Comparison of ENCODE assay signal across 8 mouse cellular contexts in the genomic region with DNA sequence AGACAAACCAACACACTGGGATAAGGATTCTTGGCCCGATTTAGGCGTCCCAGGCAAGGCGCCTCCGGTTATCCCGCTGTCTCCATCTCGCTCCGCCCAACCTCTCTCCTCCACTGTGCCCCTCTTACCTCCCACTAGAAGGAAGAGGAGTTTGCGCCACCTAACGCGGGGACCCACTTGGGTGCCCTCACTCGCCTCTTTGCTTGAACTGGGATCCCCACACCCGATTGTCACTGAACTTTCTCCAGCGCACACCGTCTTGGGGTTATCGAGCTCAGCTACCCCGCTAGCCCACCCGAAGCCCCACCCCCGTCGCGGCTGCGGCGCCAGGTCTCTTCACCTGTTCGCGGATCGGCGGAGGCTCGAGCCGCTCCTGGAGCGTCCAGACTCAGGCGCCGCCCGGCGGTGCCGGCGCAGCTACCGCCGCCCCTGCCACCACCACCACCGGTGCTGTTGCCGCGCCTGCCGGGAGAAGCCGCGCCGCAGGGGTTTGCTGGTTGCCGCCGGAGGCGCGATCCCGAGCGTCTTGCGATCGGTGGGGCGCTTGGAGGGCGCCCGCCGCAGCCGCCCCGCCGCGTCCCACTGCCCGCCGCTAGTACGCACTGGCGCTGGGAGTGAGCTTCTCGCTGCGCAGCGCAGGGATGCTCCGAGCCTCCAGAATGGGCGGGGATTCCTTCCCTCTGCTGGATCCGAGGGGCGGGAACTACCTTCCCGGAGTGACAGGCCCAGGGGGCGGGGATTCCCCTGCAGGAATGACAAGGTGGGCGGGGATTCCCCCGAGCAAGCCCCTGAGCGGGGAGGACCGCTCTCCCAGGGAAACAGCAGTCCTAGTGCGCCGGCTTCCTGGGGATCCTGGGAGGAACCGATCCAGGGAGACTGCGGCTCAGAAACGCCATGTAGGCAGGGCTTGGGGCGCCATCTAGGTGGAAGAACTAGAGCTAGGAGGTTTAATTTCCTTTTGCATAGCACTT. TPM values are rescaled to one million over a fixed set of nuclear protein-coding genes. Genes with fewer than 3 reads are reported as not detected.
DNase-seq lines count a peak whose midpoint lies in the region; ATAC-seq and TF ChIP-seq lines count a peak whose summit lies in the region.

A gene (minus strand): TSS at position 648 of the 971 bp plus-strand sequence.

- TF ChIP-seq EP300 in lung, postnatal 0 days (IDR thresholded peaks at IDR 0.05), result no peak

- ATAC-seq in common myeloid progenitor, adult 5-6 weeks (replicated peaks; ENCODE audit: low read depth, poor library complexity, severe bottlenecking), result peak; percentile 81
- ATAC-seq in hindbrain, embryonic 14.5 days (ENCODE audit: low FRiP score), result peak; percentile 97
- peak; percentile 97 for ATAC-seq in lung, postnatal 0 days

- DNase-seq in WW6 (ENCODE audit: low read depth, low spot score), result peak; percentile 96
- peak; percentile 94 for DNase-seq in gastrocnemius, adult 18-20 months (ENCODE audit: low spot score)
- peak; percentile 90 for DNase-seq in hindbrain, embryonic 14.5 days (ENCODE audit: low spot score)
- peak; percentile 96 to 98 for DNase-seq in layer of hippocampus, postnatal 14 days (ENCODE audit: low spot score in 2 of 2)
- DNase-seq in lung, postnatal 0 days (ENCODE audit: low spot score), result peak; percentile 96
- peak; percentile 98 for DNase-seq in retina, postnatal 1 day
- DNase-seq in thymus, postnatal 36 days, result peak; percentile 18 to 46

- no peaks in the 10 kb centered on the region for H3K9me3 ChIP-seq in hindbrain, embryonic 14.5 days (ENCODE audit: control insufficient read depth, low read length)
- no peaks in the 10 kb centered on the region for H3K9me3 ChIP-seq in lung, postnatal 0 days (ENCODE audit: low read length)

- peak within 1 kb of the TSS; percentile 69 for H3K27ac ChIP-seq in hindbrain, embryonic 14.5 days
- peak within 1 kb of the TSS; percentile 35; the same call in 1 of the 2 replicates for H3K27ac ChIP-seq in lung, postnatal 0 days (ENCODE audit: low read length)

- WGBS in hindbrain, embryonic 14.5 days, result under 1% methylated on average over 81 of the region's 83 CpGs
- 1% methylated on average over 61 of the region's 83 CpGs for WGBS in lung, postnatal 0 days

- H3K4me2 ChIP-seq in hindbrain, embryonic 14.5 days (replicated peaks), result peak within 1 kb of the TSS; percentile 58
- H3K4me2 ChIP-seq in lung, postnatal 0 days (replicated peaks; ENCODE audit: low read depth, low read length), result peak within 1 kb of the TSS; percentile 67

- TF ChIP-seq CTCF in lung, postnatal 0 days (IDR thresholded peaks at IDR 0.05), result peak; percentile 62

- peak within 1 kb of the TSS; percentile 60 for H3K4me3 ChIP-seq in hindbrain, embryonic 14.5 days (replicated peaks; ENCODE audit: low read length)
- H3K4me3 ChIP-seq in lung, postnatal 0 days (ENCODE audit: low read depth, low read length), result peak within 1 kb of the TSS; percentile 49

- H3K27me3 ChIP-seq in hindbrain, embryonic 14.5 days (ENCODE audit: control insufficient read depth, insufficient read depth, low read length), result no peaks in the 10 kb centered on the region
- peaks cover 14% of the 10 kb centered on the region for H3K27me3 ChIP-seq in lung, postnatal 0 days (replicated peaks; ENCODE audit: insufficient read depth, low read length)

- peak within 1 kb of the TSS; percentile 66 for H3K9ac ChIP-seq in hindbrain, embryonic 14.5 days
- H3K9ac ChIP-seq in lung, postnatal 0 days (replicated peaks; ENCODE audit: low read depth), result 0 out of 2 replicates have a peak within 1 kb of the TSS, but pooled peaks have one; percentile 26

- H3K4me1 ChIP-seq in hindbrain, embryonic 14.5 days (replicated peaks; ENCODE audit: control insufficient read depth, insufficient read depth, low read length), result peaks cover 3% of the 10 kb centered on the region; the same call in 1 of the 2 replicates
- no peaks in the 10 kb centered on the region for H3K4me1 ChIP-seq in lung, postnatal 0 days (ENCODE audit: insufficient read depth, low read depth, low read length)

- H3K36me3 ChIP-seq in hindbrain, embryonic 14.5 days (replicated peaks; ENCODE audit: control insufficient read depth, insufficient read depth), result no peaks in the 10 kb centered on the region
- no peaks in the 10 kb centered on the region for H3K36me3 ChIP-seq in lung, postnatal 0 days (ENCODE audit: insufficient read depth, low read length)

RNA-seq across cellular contexts. Expression of the gene that starts here (rescaled TPM):
- total RNA-seq in common myeloid progenitor, adult 5-6 weeks (2017), result 0.44 and 0.82 TPM in 2 replicates
- 10 to 100 TPM; 14.1 to 16.3 TPM for total RNA-seq in gastrocnemius, adult 18-20 months (2021)
- polyA plus RNA-seq in hindbrain, embryonic 14.5 days (2014; fragmentation: Nextera tagmentation; extraction: Ambion mirVana), result 12.1 and 15.5 TPM in 2 replicates
- 10 to 100 TPM; 44.2 to 47.2 TPM for total RNA-seq in layer of hippocampus, postnatal 14 days (2021)
- polyA plus RNA-seq in lung, postnatal 0 days (2015; fragmentation: Nextera tagmentation; extraction: Ambion mirVana), result 114 and 116 TPM in 2 replicates

Comparison
In these comparisons a context has a peak if more than half of its experiments do, and no peak if none do; other contexts are left out.
1. Peak in every context shown above with its lines: DNase-seq, ATAC-seq, H3K4me3 ChIP-seq and H3K27ac ChIP-seq.
2. Peak in ATAC-seq in common myeloid progenitor, adult 5-6 weeks; RNA of the gene not detected or under 1 TPM.
3. DNase-seq: peak in every context shown above with its lines; median percentile 98 in retina, postnatal 1 day; 97 in layer of hippocampus, postnatal 14 days; 96 in WW6; 96 in lung, postnatal 0 days; 94 in gastrocnemius, adult 18-20 months; 90 in hindbrain, embryonic 14.5 days; 32 in thymus, postnatal 36 days.